Mouse (Mus musculus) cerebellum, postnatal 4 days (tissue): ENCODE data around the gene Gm7792.
"Not testable (repeated sequence)": the region's sequence is repeated elsewhere in the genome, so short reads cannot be mapped to it uniquely, and the experiment has no call there.

Source experiments
- DNase-seq, 2 experiments: peaks; one replicate each; pipeline ENCODE4 v3.0.0; 2022; ENCODE audit warnings: low spot score in 2 of 2, mixed read lengths in 1 of 2

The Gm7792 gene

GRCm38 (mm10) chr5:93843476-93843875 lies at the start of gene Gm7792:
Gm7792 (plus strand) TSS chr5:93843776.
- DNase-seq = not testable (repeated sequence)
